Mouse (Mus musculus) E14TG2a.4 (cell line): ENCODE measurements around the gene Agtr1a.

Experiments used
- CTCF ChIP-seq: conservative IDR thresholded peaks from 2 replicates; pipeline ENCODE4 v1.5.1; 2014; ENCODE audit warnings: low read length
- NANOG ChIP-seq: IDR thresholded peaks from 2 replicates; pipeline ENCODE4 v1.6.1; 2014; ENCODE audit warnings: borderline replicate concordance, low read length, mixed read lengths
- POU5F1 ChIP-seq: IDR thresholded peaks from 2 replicates; pipeline ENCODE4 v1.6.1; 2014; ENCODE audit warnings: low read length, borderline replicate concordance

GRCm38 (mm10) chr13:30364097-30364625 lies 27.9 kb downstream of the Agtr1a start:
- TF ChIP-seq CTCF (no peak), POU5F1 (no peak), NANOG (no peak)
